Mouse (Mus musculus) activated CD4-positive, CD25-positive, alpha-beta regulatory T cell, adult 4 months (primary cell): ENCODE measurements around the gene Ndufs5. TPM values are rescaled to one million over a fixed set of nuclear protein-coding genes. Genes with fewer than 3 reads are reported as not detected.

Experiments used
- polyA plus RNA-seq, 2 experiments: library from polyadenylated mRNA; unstranded; fragments of 100-300 nt; shearing (Covaris generic); gene quantifications; one replicate each; pipeline ENCODE4 v1.2.1; 2017

Ndufs5 gene
- polyA plus RNA-seq, 2 experiments from 2014 or later = 148 to 159 TPM

Other genes with a start within 250 kb of the Ndufs5 start
- 100 to 1,000 TPM; 141 to 142 TPM for gene Macf1, start 33.8 kb downstream of the Ndufs5 start, polyA plus RNA-seq
- 10 to 100 TPM; 12.0 to 14.3 TPM for gene Akirin1, start 32.1 kb upstream of the Ndufs5 start, polyA plus RNA-seq
- under 1 TPM in 1 of 2 experiments, not detected in 1; 0.83 TPM for gene Rhbdl2, start 69.7 kb upstream of the Ndufs5 start, polyA plus RNA-seq
- gene 4933427I04Rik, start 141.5 kb upstream of the Ndufs5 start, polyA plus RNA-seq = not detected
- gene Mycbp, start 186.6 kb upstream of the Ndufs5 start, polyA plus RNA-seq = 10 to 100 TPM; 11.1 to 26.4 TPM
- 1 to 10 TPM; 6.3 to 8.5 TPM for gene Rragc, start 199.2 kb upstream of the Ndufs5 start, polyA plus RNA-seq
- gene 4930535I16Rik, start 199.8 kb upstream of the Ndufs5 start, polyA plus RNA-seq = not detected